Mouse (Mus musculus) brain, adult 10 weeks (tissue): ENCODE measurements around the gene Ctrl. TPM values are rescaled to one million over a fixed set of nuclear protein-coding genes. Genes with fewer than 3 reads are reported as not detected.

Experiments
- polyA plus RNA-seq: library from polyadenylated mRNA; stranded (reverse); fragments of 350-450 nt; fragmentation: Illumina TruSeq; extraction: RNeasy Lipid Tissue Mini Kit (QIAGEN cat#74804); gene quantifications from one replicate; pipeline ENCODE4 v1.2.3, GENCODE M21; 2015; ENCODE audit warnings: low read depth, low replicate concordance

Gene Ctrl
- 2.1 TPM for polyA plus RNA-seq

DNA sequence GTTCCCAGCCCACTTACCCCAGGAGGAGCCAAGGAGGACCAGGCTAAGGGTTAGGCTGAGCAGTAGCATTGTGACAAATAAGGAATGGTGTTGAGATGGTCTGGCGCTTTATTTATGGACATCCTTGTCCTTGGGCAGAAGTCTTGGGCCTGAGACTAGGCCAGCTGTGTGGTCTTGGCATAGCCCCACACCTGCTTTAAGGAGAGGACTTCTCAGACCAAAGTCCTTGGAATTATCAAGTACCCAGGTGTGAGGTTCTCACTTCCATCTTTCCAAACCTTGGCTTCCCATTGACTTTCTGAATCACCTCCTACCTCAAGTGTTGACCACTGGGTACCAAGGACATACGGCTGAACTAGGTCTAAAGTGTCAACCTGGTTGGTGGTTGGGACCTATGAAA is at the start of gene Ctrl:
Ctrl (minus strand) TSS at position 101 of the 400 bp plus-strand sequence.

DNA sequence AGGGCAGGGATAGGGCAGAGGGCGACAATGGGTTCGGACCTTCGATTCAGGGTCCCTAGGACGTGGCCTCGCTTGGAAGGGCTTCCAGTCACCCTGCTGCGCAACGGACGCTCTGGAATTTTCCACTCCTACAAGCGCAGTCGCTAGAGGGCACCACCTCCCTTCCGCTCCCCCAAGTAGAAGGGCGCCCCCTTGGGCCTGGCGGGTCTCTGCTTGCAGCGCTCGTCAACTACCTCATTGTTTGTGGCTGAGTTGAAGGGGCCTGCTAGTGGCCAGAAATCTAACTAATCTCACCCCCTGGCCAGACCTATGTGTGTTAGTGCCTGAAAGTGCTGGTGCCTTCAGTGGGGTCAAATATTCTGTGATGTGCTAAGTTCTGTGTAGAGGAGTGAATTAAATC is 45.7 kb upstream of the Ctrl start, which contains the start of gene Dpep3:
Dpep3 (minus strand) TSS at position 105 of the 400 bp plus-strand sequence.

DNA sequence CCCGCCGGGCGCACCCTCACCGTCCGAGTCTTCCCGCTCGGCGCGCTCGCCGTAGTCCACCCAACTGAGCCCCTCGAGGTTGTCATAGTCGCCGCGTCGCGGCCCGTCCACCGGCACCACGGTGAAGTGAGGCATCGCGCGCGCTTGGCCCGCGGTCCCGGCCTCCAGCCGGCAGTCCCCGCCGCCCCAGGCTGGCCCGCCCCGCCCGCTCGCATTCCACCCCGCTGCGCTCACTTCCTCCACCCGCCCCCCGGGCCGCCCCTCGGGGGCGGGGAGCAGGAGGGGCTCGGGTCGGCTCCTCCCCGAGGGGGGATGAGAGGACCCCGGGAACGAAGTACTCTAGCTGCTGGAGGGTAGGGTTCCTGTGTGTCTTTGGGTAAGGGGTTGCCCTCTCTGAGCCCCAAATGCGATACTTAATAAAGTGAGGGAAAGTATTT is 32.3 kb upstream of the Ctrl start, which contains the start of gene Slc12a4:
Slc12a4 (minus strand) TSS at position 193 of the 437 bp plus-strand sequence.

DNA sequence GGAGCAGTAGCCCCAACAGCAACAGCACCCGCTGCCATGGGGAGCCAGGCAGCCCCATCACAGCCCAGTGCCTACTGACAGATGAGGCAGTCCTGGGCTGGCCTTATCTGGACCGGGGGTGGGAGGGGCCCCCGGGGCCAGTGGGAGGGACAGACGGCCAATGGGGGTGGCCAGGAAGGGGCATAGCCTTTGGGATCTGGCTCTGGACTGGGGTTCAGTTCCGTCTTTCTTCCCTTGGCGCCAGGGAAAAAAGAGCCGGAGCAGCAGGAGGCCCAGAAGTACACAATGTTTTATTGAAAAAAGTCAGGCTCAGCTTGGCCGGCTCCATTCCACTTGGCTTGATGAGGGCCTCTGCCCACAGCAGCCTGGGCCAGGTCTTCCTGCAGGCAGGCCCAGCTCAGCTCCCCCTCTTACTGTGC is 9.7 kb upstream of the Ctrl start, which contains the start of gene Lcat:
Lcat (minus strand) TSS at position 62 of the 419 bp plus-strand sequence.

DNA sequence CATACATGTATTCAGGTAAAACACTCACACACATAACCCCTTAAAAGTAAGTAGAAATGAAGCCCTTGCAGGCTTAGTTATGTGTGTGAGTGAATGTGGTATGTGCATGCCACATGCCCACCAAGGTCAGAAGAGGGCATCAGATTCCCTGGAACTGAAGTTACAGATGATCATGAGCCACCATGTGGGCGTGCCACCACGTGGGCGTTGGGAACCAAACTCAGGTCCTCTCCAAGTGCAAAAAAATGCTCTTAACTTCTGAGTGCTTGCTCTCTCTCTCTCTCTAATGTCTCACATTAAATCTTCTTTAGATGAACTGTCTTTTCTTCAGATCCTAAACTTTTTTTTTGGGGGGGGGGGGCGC is 4.6 kb upstream of the Ctrl start, which contains the start of gene Psmb10:
Psmb10 (minus strand) TSS at position 139 of the 364 bp plus-strand sequence.

DNA sequence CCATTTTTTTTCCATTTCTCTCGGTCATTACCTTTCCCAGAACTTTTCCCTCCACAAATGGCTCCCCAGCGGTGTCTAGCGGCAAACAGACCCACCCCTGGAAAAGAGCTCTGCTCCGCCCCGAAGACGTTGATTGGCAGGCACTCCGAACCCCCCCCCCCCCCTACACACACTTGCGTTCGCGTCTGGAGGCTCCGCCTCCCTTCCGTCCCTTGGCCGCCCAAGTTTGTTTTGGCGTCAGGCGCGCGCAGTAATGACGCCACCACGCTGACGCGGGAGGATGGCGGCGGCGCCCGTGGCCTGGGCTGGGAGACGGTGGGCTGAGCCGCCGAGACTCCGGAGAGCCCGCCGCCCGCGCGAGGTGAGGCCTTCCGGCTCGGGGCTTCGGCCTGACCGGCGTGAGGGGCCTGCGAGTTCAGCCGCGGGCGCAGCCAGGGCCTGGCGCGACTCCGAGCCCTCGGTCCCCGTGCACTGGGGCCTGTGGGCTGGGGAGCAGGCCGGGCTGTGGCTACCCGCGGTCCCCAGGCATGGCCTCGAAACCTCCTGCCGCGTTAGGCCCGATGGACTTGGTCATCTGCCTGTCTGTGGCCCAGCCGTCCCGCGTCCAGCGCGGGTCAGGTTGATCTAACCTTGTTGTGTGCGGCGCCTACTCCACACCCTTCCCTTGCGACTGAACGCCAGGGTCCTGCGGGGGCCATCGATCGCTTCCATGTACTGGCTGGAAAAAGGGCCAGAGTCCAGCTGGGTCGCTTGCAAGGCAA is 33.3 kb downstream of the Ctrl start, which contains the start of gene Pskh1:
Pskh1 (plus strand) TSS at position 262 of the 761 bp plus-strand sequence.

DNA sequence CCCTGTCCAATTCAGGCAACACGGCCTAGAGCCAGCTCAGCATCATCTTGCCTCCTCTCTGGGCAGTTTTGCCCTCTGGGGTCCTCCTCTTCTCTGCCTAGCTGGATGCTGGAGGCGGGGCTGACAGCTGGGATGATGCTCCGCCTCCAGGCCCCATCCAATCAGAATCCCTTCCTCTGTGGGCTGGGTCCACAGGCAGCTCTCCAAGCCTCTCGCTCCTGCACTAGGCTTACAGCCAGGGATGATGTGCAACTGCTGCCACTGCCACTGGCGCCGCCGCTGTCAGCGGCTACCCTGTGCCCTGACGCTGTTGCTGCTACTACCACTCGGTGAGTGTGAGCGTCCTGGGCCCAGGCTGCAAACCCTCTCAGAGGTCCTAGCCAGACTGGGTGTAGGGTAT is 40.3 kb downstream of the Ctrl start, which contains the start of gene Nrn1l:
Nrn1l (plus strand) TSS at position 229 of the 400 bp plus-strand sequence.

Other genes with a start within 250 kb of the Ctrl start
- 42.3 TPM for gene Carmil2, start 247.6 kb downstream of the Ctrl start, polyA plus RNA-seq
- 44.3 TPM for gene Acd, start 232.8 kb downstream of the Ctrl start, polyA plus RNA-seq
- gene Pard6a, start 232.7 kb downstream of the Ctrl start, polyA plus RNA-seq, result 53.7 TPM
- not detected for gene 4933405L10Rik, start 226.2 kb downstream of the Ctrl start, polyA plus RNA-seq
- 10.3 TPM for gene Enkd1, start 225.7 kb downstream of the Ctrl start, polyA plus RNA-seq
- 22.9 TPM for gene Gfod2, start 175.2 kb downstream of the Ctrl start, polyA plus RNA-seq
- gene Ranbp10, start 106.5 kb downstream of the Ctrl start, polyA plus RNA-seq, result 17.1 TPM
- gene Tsnaxip1, start 106.1 kb downstream of the Ctrl start, polyA plus RNA-seq, result 0.71 TPM
- 13.9 TPM for gene Cenpt, start 80.6 kb downstream of the Ctrl start, polyA plus RNA-seq
- gene Thap11, start 78.7 kb downstream of the Ctrl start, polyA plus RNA-seq, result 37.5 TPM
- 102 TPM for gene Nutf2, start 73.3 kb downstream of the Ctrl start, polyA plus RNA-seq
- 36.3 TPM for gene Edc4, start 53.0 kb downstream of the Ctrl start, polyA plus RNA-seq
- 2.5 TPM for gene Nrn1l, start 40.3 kb downstream of the Ctrl start, polyA plus RNA-seq
- gene Pskh1, start 33.4 kb downstream of the Ctrl start, polyA plus RNA-seq, result 5.9 TPM
- 111 TPM for gene Psmb10, start 4.6 kb upstream of the Ctrl start, polyA plus RNA-seq
- 38.2 TPM for gene Lcat, start 9.5 kb upstream of the Ctrl start, polyA plus RNA-seq
- 14.4 TPM for gene Slc12a4, start 32.2 kb upstream of the Ctrl start, polyA plus RNA-seq
- gene Dpep3, start 45.6 kb upstream of the Ctrl start, polyA plus RNA-seq, result not detected
- 21.1 TPM for gene Dus2, start 57.5 kb upstream of the Ctrl start, polyA plus RNA-seq
- not detected for gene Dpep2nb, start 72.1 kb upstream of the Ctrl start, polyA plus RNA-seq
- gene Ddx28, start 78.0 kb upstream of the Ctrl start, polyA plus RNA-seq, result 11.2 TPM
- 6.3 TPM for gene Nfatc3, start 125.0 kb upstream of the Ctrl start, polyA plus RNA-seq
- gene Esrp2, start 203.1 kb upstream of the Ctrl start, polyA plus RNA-seq, result 0.79 TPM
- 22.0 TPM for gene Pla2g15, start 216.5 kb upstream of the Ctrl start, polyA plus RNA-seq
- gene Slc7a6, start 235.0 kb upstream of the Ctrl start, polyA plus RNA-seq, result 20.8 TPM